Mouse (Mus musculus) G1E (cell line): ENCODE measurements around the gene Ankle2. TPM values are rescaled to one million over a fixed set of nuclear protein-coding genes. Genes with fewer than 3 reads are reported as not detected.

Experiments
- ATAC-seq: 2 replicates; pipeline ENCODE4 v1.8.0; 2016; ENCODE audit warnings: mild to moderate bottlenecking; ENCODE audit not compliant: insufficient number of reproducible peaks, poor library complexity, low FRiP score, severe bottlenecking; ENCODE audit errors: extremely low read depth
- DNase-seq: peaks from one replicate; pipeline ENCODE4 v3.0.0; 2012; ENCODE audit warnings: low spot score
- H3K27me3 ChIP-seq: 2 replicates; pipeline ENCODE4 v1.6.1; 2012; ENCODE audit warnings: mild to moderate bottlenecking, low read length, inconsistent platforms; ENCODE audit not compliant: insufficient read depth
- H3K36me3 ChIP-seq: replicated peaks from 2 replicates; pipeline ENCODE3; 2012; ENCODE audit warnings: mild to moderate bottlenecking, inconsistent platforms
- H3K4me1 ChIP-seq: 2 replicates; pipeline ENCODE4 v1.6.1; 2012; ENCODE audit warnings: low read depth, low read length, inconsistent platforms, mixed read lengths; ENCODE audit not compliant: insufficient read depth
- H3K4me3 ChIP-seq: 2 replicates; pipeline ENCODE4 v1.5.1; 2012; ENCODE audit warnings: low read depth, mild to moderate bottlenecking, inconsistent platforms, low read length, moderate library complexity, mixed read lengths
- H3K9me3 ChIP-seq: replicated peaks from 2 replicates; pipeline ENCODE4 v1.6.1; 2012; ENCODE audit warnings: inconsistent platforms
- CTCF ChIP-seq: IDR thresholded peaks from 2 replicates; pipeline ENCODE4 v1.5.1; 2012; ENCODE audit warnings: low read depth, low read length, inconsistent platforms, mixed read lengths
- GATA1 ChIP-seq: IDR thresholded peaks from 2 replicates; pipeline ENCODE4 v1.6.1; 2012; ENCODE audit warnings: borderline replicate concordance, low read length, inconsistent platforms, mixed read lengths
- GATA2 ChIP-seq: IDR thresholded peaks from 2 replicates; pipeline ENCODE4 v1.6.1; 2012; ENCODE audit warnings: low read depth, low read length, inconsistent platforms, borderline replicate concordance
- POLR2AphosphoS5 ChIP-seq: IDR thresholded peaks from 2 replicates; pipeline ENCODE4 v1.6.1; 2012; ENCODE audit warnings: low read depth, low read length, inconsistent platforms; ENCODE audit not compliant: insufficient replicate concordance
- TAL1 ChIP-seq: conservative IDR thresholded peaks from 2 replicates; pipeline ENCODE4 v1.6.1; 2012; ENCODE audit warnings: low read depth, low read length, inconsistent platforms, mixed read lengths
- polyA plus RNA-seq: library from polyadenylated mRNA; stranded (reverse); fragments of >175 nt; gene quantifications from 2 replicates; pipeline ENCODE4 v1.2.3, GENCODE M21; 2012
- total RNA-seq, 2 experiments: library from RNA; stranded (forward) in 1 of 2; stranded (reverse) in 1 of 2; fragments of 200-1000 nt in 1 of 2; fragments of >200 nt in 1 of 2; fragmentation: Nextera tagmentation in 1 of 2; gene quantifications; 2 replicates each; pipeline ENCODE4 v1.2.3; 2014 to 2017

Gene Ankle2
- total and polyA plus RNA-seq, 3 experiments, result 11.7 to 42.6 (median 40.7) TPM

DNA sequence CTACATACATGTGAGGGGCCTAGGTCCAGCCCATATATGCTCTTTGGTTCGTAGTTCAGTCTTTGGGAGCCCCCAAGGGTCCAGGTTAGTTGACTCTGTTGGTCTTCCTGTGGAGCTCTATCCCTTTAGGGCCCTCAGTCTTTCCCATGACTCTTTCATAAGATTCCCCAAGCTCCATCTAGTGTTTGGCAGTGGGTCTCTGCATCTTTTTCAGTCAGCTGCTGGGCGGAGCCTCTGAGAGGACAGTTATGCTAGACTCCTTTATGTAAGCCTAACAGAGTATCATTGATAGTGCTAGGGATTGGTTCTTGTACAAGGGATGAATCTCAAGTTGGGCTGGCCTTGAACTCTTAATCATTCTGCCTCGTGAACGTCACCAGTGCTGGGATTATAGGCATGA, 10.5 kb upstream of the Ankle2 start:
- no peak for ATAC-seq
- Histone ChIP-seq H3K27me3 (no peaks in the 10 kb centered on the region), H3K4me1 (no peaks in the 10 kb centered on the region), H3K9me3 (no peaks in the 10 kb centered on the region), H3K4me3 (no peak overlapping the region), H3K36me3 (peaks cover 90% of the 10 kb centered on the region)
- DNase-seq, result no peak
- TF ChIP-seq GATA2, result no peak
- TF ChIP-seq CTCF, result no peak
- no peak for TF ChIP-seq GATA1
- TF ChIP-seq TAL1, result no peak
- no peak for TF ChIP-seq POLR2AphosphoS5

DNA sequence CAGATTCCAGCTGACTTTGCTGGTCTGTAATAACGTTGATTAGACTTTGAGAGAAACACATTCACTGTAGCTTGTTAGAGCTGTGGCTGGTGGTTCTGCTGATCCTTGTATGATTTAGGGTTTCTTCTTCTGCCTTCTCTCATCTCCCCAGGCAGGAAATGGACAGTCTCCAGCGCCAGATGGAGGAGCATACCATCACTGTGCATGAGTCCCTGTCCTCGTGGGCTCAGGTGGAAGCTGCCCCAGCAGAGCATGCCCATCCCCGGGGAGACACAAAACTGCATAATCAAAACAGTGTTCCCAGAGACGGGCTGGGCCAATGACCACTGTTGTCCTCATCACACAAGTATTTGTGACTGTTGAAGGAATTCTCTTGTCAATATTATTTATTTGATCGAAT, 8.0 kb upstream of the Ankle2 start:
- Histone ChIP-seq H3K9me3 (no peaks in the 10 kb centered on the region), H3K27me3 (no peaks in the 10 kb centered on the region), H3K36me3 (peaks cover 88% of the 10 kb centered on the region), H3K4me3 (no peak overlapping the region), H3K4me1 (no peaks in the 10 kb centered on the region)
- TF ChIP-seq TAL1, result no peak
- TF ChIP-seq CTCF, result no peak
- TF ChIP-seq GATA1, result no peak
- no peak for TF ChIP-seq GATA2
- TF ChIP-seq POLR2AphosphoS5, result no peak
- ATAC-seq (no peak), DNase-seq (no peak)

DNA sequence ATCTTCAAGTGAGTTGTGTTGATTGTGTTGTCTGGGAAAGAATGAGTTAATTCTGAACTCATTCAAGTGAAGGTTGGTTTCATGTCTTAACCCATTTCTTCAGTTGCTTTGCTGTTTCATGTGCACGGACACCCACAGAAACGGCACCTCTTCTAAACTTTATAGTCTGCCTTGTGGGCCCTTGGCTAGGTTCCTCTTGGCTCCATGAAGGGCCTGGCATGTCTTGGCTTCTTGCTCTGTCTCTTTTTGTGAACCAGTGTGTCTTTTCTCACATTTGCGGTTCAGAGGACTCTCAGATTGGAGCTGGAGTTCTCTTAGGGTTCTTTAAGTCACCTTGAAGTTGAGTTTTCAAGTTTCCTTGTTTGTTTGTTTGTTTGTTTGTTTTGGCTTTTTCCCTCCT, 5.7 kb upstream of the Ankle2 start:
- DNase-seq (no peak), ATAC-seq (no peak)
- Histone ChIP-seq H3K4me3 (no peak overlapping the region), H3K27me3 (no peaks in the 10 kb centered on the region), H3K4me1 (peaks cover 2% of the 10 kb centered on the region; the same call in 1 of the 2 replicates), H3K36me3 (peaks cover 72% of the 10 kb centered on the region), H3K9me3 (no peaks in the 10 kb centered on the region)
- TF ChIP-seq CTCF, result no peak
- TF ChIP-seq TAL1, result no peak
- TF ChIP-seq GATA1, result no peak
- TF ChIP-seq POLR2AphosphoS5, result no peak
- TF ChIP-seq GATA2, result no peak

DNA sequence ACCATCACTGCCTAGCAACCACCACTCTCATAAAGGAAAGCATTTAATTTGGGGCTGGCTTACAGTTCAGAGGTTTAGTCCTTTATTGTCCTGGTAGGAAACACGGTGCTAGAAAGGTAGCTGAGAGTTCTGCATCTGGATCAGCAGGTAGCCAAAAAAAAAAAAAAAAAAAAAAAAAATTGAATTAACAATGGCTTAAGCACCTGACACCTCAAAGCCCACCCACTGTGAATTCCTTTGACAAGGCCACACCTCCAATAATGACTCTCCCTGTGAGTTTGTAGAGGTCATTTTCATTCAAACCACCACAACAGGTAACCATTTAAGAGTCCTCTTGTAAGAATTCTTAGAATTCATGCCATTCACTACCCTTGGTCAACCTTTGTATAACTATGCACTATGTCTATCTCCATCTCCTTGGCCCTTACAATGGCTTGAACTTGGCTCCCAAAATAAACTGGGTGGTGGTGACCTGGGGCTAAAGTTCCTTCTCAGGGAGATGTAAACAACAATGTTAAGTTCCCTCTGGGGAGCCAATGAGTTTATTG, 3.4 kb upstream of the Ankle2 start:
- DNase-seq, result no peak
- ATAC-seq, result no peak
- Histone ChIP-seq H3K9me3 (no peaks in the 10 kb centered on the region), H3K36me3 (peaks cover 51% of the 10 kb centered on the region), H3K27me3 (no peaks in the 10 kb centered on the region), H3K4me3 (no peak overlapping the region), H3K4me1 (peaks cover 12% of the 10 kb centered on the region)
- TF ChIP-seq TAL1 (no peak), POLR2AphosphoS5 (no peak), GATA2 (no peak), GATA1 (no peak), CTCF (no peak)

DNA sequence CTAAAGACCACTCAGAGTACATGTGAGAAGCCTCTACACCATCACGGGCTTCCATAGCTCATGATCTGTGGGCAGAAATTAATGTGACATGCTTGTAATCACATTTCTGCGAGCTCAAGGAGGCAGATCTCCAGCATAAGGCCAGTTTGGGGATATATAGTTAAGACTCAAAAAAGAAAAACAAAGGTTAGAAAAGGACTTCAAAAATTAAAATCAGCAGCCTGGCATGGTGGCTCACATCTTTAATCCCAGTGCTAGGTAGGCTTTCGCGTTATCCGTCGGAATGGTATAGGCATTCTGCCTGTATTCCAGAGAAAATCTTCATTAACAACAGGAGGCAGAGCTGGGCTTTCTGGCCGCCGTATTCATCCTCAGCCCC, 414 bp upstream of the Ankle2 start:
- DNase-seq, result no peak
- Histone ChIP-seq H3K4me3 (peak overlapping the region; percentile 96), H3K9me3 (no peaks in the 10 kb centered on the region), H3K4me1 (peaks cover 18% of the 10 kb centered on the region), H3K27me3 (no peaks in the 10 kb centered on the region), H3K36me3 (peaks cover 51% of the 10 kb centered on the region)
- ATAC-seq, result no peak
- TF ChIP-seq TAL1 (no peak), POLR2AphosphoS5 (no peak), GATA1 (no peak), CTCF (no peak), GATA2 (no peak)

DNA sequence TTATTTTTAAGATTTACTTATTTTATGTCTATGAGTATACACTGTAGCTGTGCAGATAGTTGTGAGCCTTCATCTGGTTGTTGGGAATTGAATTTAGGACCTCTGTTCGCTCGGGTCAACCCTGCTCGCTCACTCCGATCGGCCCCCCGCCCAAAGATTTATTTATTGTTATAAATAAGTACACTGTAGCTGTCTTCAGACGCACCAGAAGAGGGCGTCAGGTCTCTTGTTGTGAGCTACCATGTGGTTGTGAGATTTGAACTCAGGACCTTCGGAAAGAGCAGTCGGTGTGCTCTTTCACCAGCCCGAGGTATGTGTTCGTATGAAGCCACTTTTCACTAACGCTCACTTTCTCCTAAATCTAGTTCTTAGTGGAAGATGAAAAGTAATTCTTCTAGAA, 834 bp downstream of the Ankle2 start:
- Histone ChIP-seq H3K4me3 (peak overlapping the region; percentile 96), H3K9me3 (no peaks in the 10 kb centered on the region), H3K36me3 (peaks cover 53% of the 10 kb centered on the region), H3K4me1 (peaks cover 18% of the 10 kb centered on the region), H3K27me3 (no peaks in the 10 kb centered on the region)
- no peak for TF ChIP-seq TAL1
- ATAC-seq, result no peak
- no peak for DNase-seq
